Mouse (Mus musculus) kidney, postnatal 0 days (tissue): ENCODE measurements at regions not wholly inside any gene's neighbourhood (a gene's known extent, or its start where the extent isn't known, plus 50 kb on each side); places are given as distances from the start of the nearest gene placed in this dataset.

Experiments
- ATAC-seq: fragments of 200-750 bp; cut with Nextera tagmentation; replicated peaks from 2 replicates; pipeline ENCODE4 v1.8.0; 2017; ENCODE audit warnings: low read depth, moderate number of reproducible peaks, moderate TSS enrichment, moderate library complexity; ENCODE audit not compliant: low FRiP score
- DNase-seq: peaks from one replicate; pipeline ENCODE4 v3.0.0-alpha.2; 2016; ENCODE audit warnings: low spot score
- H3K27ac ChIP-seq: fragments of 300-500 bp; sonication (generic); 2 replicates; pipeline ENCODE4 v1.5.1; 2014; ENCODE audit warnings: mild to moderate bottlenecking
- H3K27me3 ChIP-seq: fragments of 300-500 bp; sonication (generic); 2 replicates; pipeline ENCODE4 v1.6.1; 2014; ENCODE audit warnings: low read length, mixed read lengths; ENCODE audit not compliant: insufficient read depth
- H3K36me3 ChIP-seq: fragments of 300-500 bp; sonication (generic); 2 replicates; pipeline ENCODE4 v1.6.1; 2014; ENCODE audit warnings: low read length, mixed read lengths; ENCODE audit not compliant: insufficient read depth
- H3K4me1 ChIP-seq: fragments of 300-500 bp; sonication (generic); replicated peaks from 2 replicates; pipeline ENCODE4 v1.6.1; 2014; ENCODE audit warnings: antibody characterized with exemption, low read length, mixed read lengths; ENCODE audit not compliant: insufficient read depth
- H3K4me2 ChIP-seq: fragments of 300-500 bp; sonication (generic); 2 replicates; pipeline ENCODE4 v1.6.1; 2014; ENCODE audit warnings: mild to moderate bottlenecking, low read length, moderate library complexity, mixed read lengths
- H3K4me3 ChIP-seq: fragments of 300-500 bp; sonication (generic); replicated peaks from 2 replicates; pipeline ENCODE4 v1.5.1; 2014; ENCODE audit warnings: low read depth, low read length
- H3K9ac ChIP-seq: fragments of 300-500 bp; sonication (generic); 2 replicates; pipeline ENCODE4 v1.6.1; 2014; ENCODE audit warnings: low read depth, low read length
- H3K9me3 ChIP-seq: fragments of 300-500 bp; sonication (generic); replicated peaks from 2 replicates; pipeline ENCODE4 v1.6.1; 2016; ENCODE audit warnings: low read length, inconsistent platforms, mixed read lengths
- CTCF ChIP-seq: IDR thresholded peaks from 2 replicates; pipeline ENCODE4 v1.5.1; 2016; ENCODE audit warnings: antibody characterized with exemption, low read depth, mild to moderate bottlenecking, moderate library complexity
- WGBS: fragments of 180-500 bp; shearing (Covaris S2); extraction: QIAGEN DNeasy Blood & Tissue Kit; methylation state at CpG from one replicate; pipeline ENCODE4 v1.1.7; 2014; 5-methylcytosine and 5-hydroxymethylcytosine counted together

- Histone ChIP-seq H3K4me1 (no peaks in the 10 kb centered on the region), H3K9ac (no peak overlapping the region), H3K9me3 (no peaks in the 10 kb centered on the region), H3K4me2 (no peak overlapping the region), H3K36me3 (no peaks in the 10 kb centered on the region), H3K27ac (no peak overlapping the region), H3K27me3 (no peaks in the 10 kb centered on the region), H3K4me3 (no peak overlapping the region)
- DNase-seq (no peak), ATAC-seq (no peak)
- WGBS: 83% methylated on average over 4 of the region's 4 CpGs
- no peak for TF ChIP-seq CTCF
Measured at GRCm38 (mm10) chr2:70899056-70899455, 73.5 kb upstream of the Tlk1 start.

GRCm38 (mm10) chr2:70898396-70898795 lies 72.9 kb upstream of the Tlk1 start:
- H3K4me3 ChIP-seq: no peak overlapping the region
- H3K27me3 ChIP-seq: no peaks in the 10 kb centered on the region
- no peaks in the 10 kb centered on the region for H3K4me1 ChIP-seq
- no peaks in the 10 kb centered on the region for H3K36me3 ChIP-seq
- no peak for TF ChIP-seq CTCF
- no peaks in the 10 kb centered on the region for H3K9me3 ChIP-seq
- no peak for ATAC-seq
- no peak overlapping the region for H3K27ac ChIP-seq
- H3K4me2 ChIP-seq: no peak overlapping the region
- 72% methylated on average over 9 of the region's 9 CpGs for WGBS
- H3K9ac ChIP-seq: no peak overlapping the region
- no peak for DNase-seq

GRCm38 (mm10) chr2:70897373-70897772 lies 71.8 kb upstream of the Tlk1 start:
- no peak for DNase-seq
- Histone ChIP-seq H3K4me3 (no peak overlapping the region), H3K27me3 (no peaks in the 10 kb centered on the region), H3K4me2 (no peak overlapping the region), H3K9ac (no peak overlapping the region), H3K27ac (no peak overlapping the region), H3K9me3 (no peaks in the 10 kb centered on the region), H3K4me1 (no peaks in the 10 kb centered on the region), H3K36me3 (no peaks in the 10 kb centered on the region)
- no peak for TF ChIP-seq CTCF
- no peak for ATAC-seq
- WGBS: 88% methylated on average over 8 of the region's 8 CpGs

- no peak for TF ChIP-seq CTCF
- Histone ChIP-seq H3K9ac (no peak overlapping the region), H3K4me1 (no peaks in the 10 kb centered on the region), H3K4me3 (no peak overlapping the region), H3K27me3 (no peaks in the 10 kb centered on the region), H3K36me3 (no peaks in the 10 kb centered on the region), H3K4me2 (no peak overlapping the region), H3K27ac (no peak overlapping the region), H3K9me3 (no peaks in the 10 kb centered on the region)
- no peak for DNase-seq
- WGBS: 65% methylated on average over 5 of the region's 5 CpGs
- no peak for ATAC-seq
Measured at GRCm38 (mm10) chr2:70889522-70890100, 64.1 kb upstream of the Tlk1 start.

GRCm38 (mm10) chr2:70888840-70889469 lies 63.4 kb upstream of the Tlk1 start:
- Histone ChIP-seq H3K4me3 (no peak overlapping the region), H3K36me3 (no peaks in the 10 kb centered on the region), H3K9me3 (no peaks in the 10 kb centered on the region), H3K4me2 (no peak overlapping the region), H3K9ac (no peak overlapping the region), H3K4me1 (no peaks in the 10 kb centered on the region), H3K27ac (no peak overlapping the region), H3K27me3 (no peaks in the 10 kb centered on the region)
- ATAC-seq (no peak), DNase-seq (no peak)
- no peak for TF ChIP-seq CTCF
- 88% methylated on average over 5 of the region's 5 CpGs for WGBS

GRCm38 (mm10) chr2:70886831-70887230 lies 61.3 kb upstream of the Tlk1 start:
- Histone ChIP-seq H3K4me2 (no peak overlapping the region), H3K9ac (no peak overlapping the region), H3K4me3 (no peak overlapping the region), H3K4me1 (no peaks in the 10 kb centered on the region), H3K9me3 (no peaks in the 10 kb centered on the region), H3K27ac (no peak overlapping the region), H3K27me3 (no peaks in the 10 kb centered on the region), H3K36me3 (no peaks in the 10 kb centered on the region)
- TF ChIP-seq CTCF: no peak
- 92% methylated on average over 7 of the region's 7 CpGs for WGBS
- ATAC-seq: no peak
- DNase-seq: no peak

GRCm38 (mm10) chr2:70885674-70886073 lies 60.1 kb upstream of the Tlk1 start:
- Histone ChIP-seq H3K27me3 (no peaks in the 10 kb centered on the region), H3K4me2 (no peak overlapping the region), H3K9ac (no peak overlapping the region), H3K4me3 (no peak overlapping the region), H3K27ac (no peak overlapping the region), H3K4me1 (no peaks in the 10 kb centered on the region), H3K9me3 (no peaks in the 10 kb centered on the region), H3K36me3 (no peaks in the 10 kb centered on the region)
- DNase-seq (no peak), ATAC-seq (no peak)
- no peak for TF ChIP-seq CTCF
- 88% methylated on average over 6 of the region's 6 CpGs for WGBS
